Mouse (Mus musculus) olfactory bulb, adult 2 months (tissue): ENCODE data around the gene 1110017D15Rik. TPM values are rescaled to one million over a fixed set of nuclear protein-coding genes. Genes with fewer than 3 reads are reported as not detected.
"Not testable (repeated sequence)": the region's sequence is repeated elsewhere in the genome, so short reads cannot be mapped to it uniquely, and the experiment has no call there.

Experiments used
- H3K27ac ChIP-seq: fragments of 200-500 bp; 2 replicates; pipeline ENCODE4 v1.5.1; 2012; ENCODE audit warnings: low read depth, low read length; ENCODE audit not compliant: insufficient read depth
- H3K4me1 ChIP-seq: fragments of 200-500 bp; 2 replicates; pipeline ENCODE4 v1.6.1; 2012; ENCODE audit warnings: low read length; ENCODE audit not compliant: control insufficient read depth, insufficient read depth
- H3K4me3 ChIP-seq: fragments of 200-500 bp; 2 replicates; pipeline ENCODE4 v1.5.1; 2012; ENCODE audit warnings: mild to moderate bottlenecking, low read depth, low read length, moderate library complexity; ENCODE audit not compliant: insufficient read depth
- CTCF ChIP-seq: fragments of 200-500 bp; IDR thresholded peaks from 2 replicates; pipeline ENCODE4 v1.5.1; 2012; ENCODE audit warnings: low read depth, mild to moderate bottlenecking, low read length, moderate library complexity; ENCODE audit not compliant: insufficient read depth
- POLR2A ChIP-seq: fragments of 200-500 bp; IDR thresholded peaks from 2 replicates; pipeline ENCODE4 v1.6.1; 2012; ENCODE audit warnings: mild to moderate bottlenecking, low read depth, low read length, moderate library complexity; ENCODE audit not compliant: insufficient read depth
- WGBS: fragments of 180-500 bp; shearing (Covaris S2); methylation state at CpG from one replicate; pipeline ENCODE4 v1.1.7; 2018; 5-methylcytosine and 5-hydroxymethylcytosine counted together
- polyA plus RNA-seq: library from polyadenylated mRNA; stranded (reverse); fragments of >200 nt; gene quantifications from 2 replicates; pipeline ENCODE4 v1.2.4, GENCODE M21; 2012; ENCODE audit warnings: low replicate concordance; ENCODE audit not compliant: missing spikeins, insufficient read depth, insufficient read length

Gene 1110017D15Rik
- polyA plus RNA-seq, 1 experiment: not detected

DNA sequence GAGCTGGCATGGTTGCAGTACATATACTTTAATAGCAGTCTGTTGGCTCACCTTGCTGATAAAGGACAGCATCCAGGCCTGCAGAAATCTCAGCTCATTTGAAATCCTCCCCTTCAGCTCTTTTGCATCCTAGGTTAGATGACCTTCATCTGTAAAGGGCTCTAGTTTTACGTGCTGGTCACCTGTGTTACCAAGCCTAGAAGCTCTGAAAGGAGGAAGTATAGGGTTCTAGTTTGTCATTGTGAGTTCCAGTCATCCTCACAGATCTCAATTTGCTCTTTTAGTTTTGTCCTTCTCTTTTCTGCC, 45.8 kb downstream of the 1110017D15Rik start:
- Histone ChIP-seq H3K27ac (no peak overlapping the region), H3K4me3 (no peak overlapping the region), H3K4me1 (peaks cover 3% of the 10 kb centered on the region; the same call in 1 of the 2 replicates)
- no peak for TF ChIP-seq POLR2A
- TF ChIP-seq CTCF: no peak
- WGBS: 83% methylated on average over 1 of the region's 1 CpGs

DNA sequence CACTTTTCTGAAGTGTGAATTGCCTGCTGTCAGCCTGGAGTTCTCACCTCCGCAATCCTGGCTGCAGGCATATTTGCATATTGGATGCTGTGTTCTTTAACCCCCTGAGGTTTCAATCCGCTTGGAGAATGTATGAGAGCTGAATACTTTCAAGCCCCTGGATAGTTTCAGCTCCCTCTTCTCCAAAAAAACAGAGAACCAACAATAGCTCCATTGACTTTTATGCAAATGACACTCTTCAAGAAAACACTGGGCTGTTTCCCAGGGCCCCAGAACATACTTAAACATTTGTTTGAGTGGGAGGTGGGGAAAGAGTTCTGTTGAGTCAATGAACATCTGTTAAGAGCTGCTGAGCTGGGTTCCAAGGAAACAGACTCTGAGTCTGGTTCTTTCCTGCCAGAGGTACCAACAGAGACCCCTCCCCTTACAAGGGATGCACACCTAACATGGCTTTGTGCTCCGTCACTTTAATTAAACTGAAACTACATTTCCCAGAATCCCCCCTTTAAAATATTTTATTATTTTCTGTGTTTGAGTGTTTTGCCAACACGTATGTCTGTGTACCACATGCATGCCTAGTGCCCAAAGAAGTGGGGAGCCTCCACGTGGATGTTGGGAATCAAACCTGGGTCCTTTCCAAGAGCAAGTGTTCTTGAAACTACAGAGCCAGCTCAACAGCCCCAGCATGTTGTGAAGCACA, 46.3 kb downstream of the 1110017D15Rik start:
- TF ChIP-seq CTCF (no peak), POLR2A (no peak)
- Histone ChIP-seq H3K4me1 (peaks cover 3% of the 10 kb centered on the region; the same call in 1 of the 2 replicates), H3K4me3 (no peak overlapping the region), H3K27ac (peak overlapping the region; percentile 36; the same call in 1 of the 2 replicates)
- WGBS: 27% methylated on average over 5 of the region's 5 CpGs

- no peak overlapping the region for H3K4me3 ChIP-seq
- H3K4me1 ChIP-seq: peaks cover 6% of the 10 kb centered on the region; the same call in 1 of the 2 replicates
- 49% methylated on average over 7 of the region's 7 CpGs for WGBS
- TF ChIP-seq POLR2A (no peak), CTCF (no peak)
- peak overlapping the region; percentile 36 for H3K27ac ChIP-seq
Observed at GRCm38 (mm10) chr4:41470051-41470683, 47.0 kb downstream of the 1110017D15Rik start.

GRCm38 (mm10) chr4:41469199-41469598, 47.9 kb downstream of the 1110017D15Rik start:
- peaks cover 6% of the 10 kb centered on the region; the same call in 1 of the 2 replicates for H3K4me1 ChIP-seq
- 54% methylated on average over 10 of the region's 10 CpGs for WGBS
- H3K27ac ChIP-seq: 0 out of 2 replicates have a peak overlapping the region, but pooled peaks have one; percentile 14
- H3K4me3 ChIP-seq: no peak overlapping the region
- TF ChIP-seq POLR2A (no peak), CTCF (no peak)

- TF ChIP-seq CTCF (no peak), POLR2A (no peak)
- H3K27ac ChIP-seq: no peak overlapping the region
- 52% methylated on average over 17 of the region's 17 CpGs for WGBS
Observed at GRCm38 (mm10) chr4:41468396-41469080, 48.6 kb downstream of the 1110017D15Rik start.

GRCm38 (mm10) chr4:41465287-41465665, 51.9 kb downstream of the 1110017D15Rik start:
- 3% methylated on average over 17 of the region's 17 CpGs for WGBS
- H3K4me1 ChIP-seq: 0 out of 2 replicates have a peak, but pooled peaks cover 2% of the 10 kb centered on the region
- no peak overlapping the region for H3K27ac ChIP-seq
- H3K4me3 ChIP-seq: peak overlapping the region; percentile 95
- TF ChIP-seq CTCF (no peak), POLR2A (no peak)

More at GRCm38 (mm10) chr4:41468396-41469080, 48.6 kb downstream of the 1110017D15Rik start:
- Histone ChIP-seq H3K4me3 (no peak overlapping the region), H3K4me1 (peaks cover 6% of the 10 kb centered on the region; the same call in 1 of the 2 replicates)

- peak; percentile 49 for TF ChIP-seq POLR2A
- no peak for TF ChIP-seq CTCF
- no peak within 1 kb of the TSS for H3K27ac ChIP-seq
- WGBS: under 1% methylated on average over 70 of the region's 70 CpGs
- peak within 1 kb of the TSS; percentile 95 for H3K4me3 ChIP-seq
- 0 out of 2 replicates have a peak, but pooled peaks cover 2% of the 10 kb centered on the region for H3K4me1 ChIP-seq
Observed at GRCm38 (mm10) chr4:41464345-41465286, 52.5 kb downstream of the 1110017D15Rik start, which contains the start of the genes Kif24 and Nudt2. TSS of gene Kif24 (minus strand) at chr4:41464887. TSS of gene Nudt2 (plus strand) at chr4:41465151.

DNA sequence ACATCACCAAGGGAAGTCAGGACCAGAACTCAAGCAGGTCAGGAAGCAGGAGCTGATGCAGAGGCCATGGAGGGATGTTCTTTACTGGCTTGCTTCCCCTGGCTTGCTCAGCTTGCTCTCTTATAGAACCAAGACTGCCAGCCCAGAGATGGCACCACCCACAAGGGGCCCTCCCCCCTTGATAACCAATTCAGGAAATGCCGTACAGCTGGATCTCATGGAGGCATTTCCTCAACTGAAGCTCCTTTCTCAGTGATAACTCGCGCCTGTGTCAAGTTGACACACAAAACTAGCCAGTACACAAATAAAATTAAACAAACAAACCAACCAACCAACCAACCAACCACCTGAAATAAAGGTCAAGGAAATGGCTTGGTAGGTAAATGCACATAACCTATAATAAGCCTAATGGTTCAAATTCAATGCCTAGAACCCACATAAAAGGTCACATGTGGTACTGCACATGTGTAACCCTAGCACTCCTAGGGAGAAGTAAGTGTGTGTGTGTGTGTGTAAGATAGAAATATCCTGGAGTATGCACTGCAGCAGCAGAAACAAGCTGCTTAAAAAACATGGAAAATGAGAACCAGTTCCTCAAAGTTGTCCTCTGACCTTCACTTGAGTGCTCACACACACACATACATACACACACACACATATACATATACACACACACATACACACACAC, 53.9 kb downstream of the 1110017D15Rik start:
- not testable (repeated sequence) for H3K27ac ChIP-seq, H3K4me1 ChIP-seq, H3K4me3 ChIP-seq
- 73% methylated on average over 3 of the region's 3 CpGs for WGBS
